Mouse (Mus musculus) inflammation-experienced regulatory T-cells (primary cell): ENCODE data around the gene Ift20. TPM values are rescaled to one million over a fixed set of nuclear protein-coding genes. Genes with fewer than 3 reads are reported as not detected.

Experiments
- polyA plus RNA-seq, 2 experiments: library from polyadenylated mRNA; unstranded; fragments of 100-300 nt; shearing (Covaris generic); gene quantifications; one replicate each; pipeline ENCODE4 v1.2.1; 2017

Gene Ift20
- 100 to 1,000 TPM in 1 of 2 experiments, 10 to 100 TPM in 1; 74.9 to 107 TPM for polyA plus RNA-seq

GRCm38 (mm10) chr11:78536080-78536689, at the start of gene Ift20, which contains the start of gene Tnfaip1:
Gene Ift20 (plus strand): TSS chr11:78536361.
Gene Tnfaip1 (minus strand): TSS chr11:78536332.

GRCm38 (mm10) chr11:78497544-78498522, 38.3 kb upstream of the Ift20 start, which contains the start of gene Sarm1:
Gene Sarm1 (minus strand): TSS chr11:78497754.

GRCm38 (mm10) chr11:78499004-78499403, 37.2 kb upstream of the Ift20 start, which contains the start of gene Vtn:
Gene Vtn (plus strand): TSS chr11:78499091.

GRCm38 (mm10) chr11:78502909-78503650, 33.1 kb upstream of the Ift20 start, which contains the start of gene Sebox:
Gene Sebox (plus strand): TSS chr11:78503447.

GRCm38 (mm10) chr11:78512025-78512957, 23.9 kb upstream of the Ift20 start, which contains the start of the genes Tmem199 and Poldip2:
Gene Tmem199 (minus strand): TSS chr11:78512172.
Gene Poldip2 (plus strand): TSS chr11:78512193.

GRCm38 (mm10) chr11:78550168-78551058, 14.3 kb downstream of the Ift20 start, which contains the start of gene Tmem97:
Gene Tmem97 (minus strand): TSS chr11:78550777.

Other genes starting within 250 kb of the Ift20 start
- 1 to 10 TPM in 1 of 2 experiments, under 1 TPM in 1; 0.61 to 1.1 TPM for gene BC030499, start 245.5 kb upstream of the Ift20 start, polyA plus RNA-seq
- gene Spag5, start 234.8 kb upstream of the Ift20 start, polyA plus RNA-seq: 1 to 10 TPM; 1.8 to 2.6 TPM
- 10 to 100 TPM in 1 of 2 experiments, 1 to 10 TPM in 1; 4.7 to 11.9 TPM for gene Aldoc, start 213.4 kb upstream of the Ift20 start, polyA plus RNA-seq
- gene Pigs, start 207.9 kb upstream of the Ift20 start, polyA plus RNA-seq: 100 to 1,000 TPM in 1 of 2 experiments, 10 to 100 TPM in 1; 97.8 to 113 TPM
- 10 to 100 TPM; 58.4 to 82.5 TPM for gene Unc119, start 192.9 kb upstream of the Ift20 start, polyA plus RNA-seq
- under 1 TPM; 0.30 to 0.45 TPM for gene Foxn1, start 149.8 kb upstream of the Ift20 start, polyA plus RNA-seq
- not detected for gene Slc13a2, start 114.1 kb upstream of the Ift20 start, polyA plus RNA-seq
- 1 to 10 TPM; 2.6 to 3.1 TPM for gene Slc46a1, start 70.7 kb upstream of the Ift20 start, polyA plus RNA-seq
- gene Sarm1, start 38.6 kb upstream of the Ift20 start, polyA plus RNA-seq: 1 to 10 TPM; 3.5 to 8.3 TPM
- 1 to 10 TPM in 1 of 2 experiments, not detected in 1; 7.0 TPM for gene Vtn, start 37.3 kb upstream of the Ift20 start, polyA plus RNA-seq
- gene Sebox, start 32.9 kb upstream of the Ift20 start, polyA plus RNA-seq: under 1 TPM in 1 of 2 experiments, not detected in 1; 0.28 TPM
- gene Tmem199, start 24.2 kb upstream of the Ift20 start, polyA plus RNA-seq: 10 to 100 TPM; 25.5 to 38.7 TPM
- gene Poldip2, start 24.2 kb upstream of the Ift20 start, polyA plus RNA-seq: 10 to 100 TPM; 38.5 to 41.9 TPM
- gene Tnfaip1, start within 50 bp of the Ift20 start, polyA plus RNA-seq: 10 to 100 TPM; 14.9 to 16.2 TPM
- gene Tmem97, start 14.4 kb downstream of the Ift20 start, polyA plus RNA-seq: 10 to 100 TPM in 1 of 2 experiments, 1 to 10 TPM in 1; 9.5 to 14.8 TPM
- gene Nlk, start 161.0 kb downstream of the Ift20 start, polyA plus RNA-seq: 10 to 100 TPM; 10.0 to 11.1 TPM
- gene Ccnq, start 215.4 kb downstream of the Ift20 start, polyA plus RNA-seq: 10 to 100 TPM; 42.4 to 48.2 TPM